Mouse (Mus musculus): ENCODE measurements around the gene Fam166b.

DNA sequence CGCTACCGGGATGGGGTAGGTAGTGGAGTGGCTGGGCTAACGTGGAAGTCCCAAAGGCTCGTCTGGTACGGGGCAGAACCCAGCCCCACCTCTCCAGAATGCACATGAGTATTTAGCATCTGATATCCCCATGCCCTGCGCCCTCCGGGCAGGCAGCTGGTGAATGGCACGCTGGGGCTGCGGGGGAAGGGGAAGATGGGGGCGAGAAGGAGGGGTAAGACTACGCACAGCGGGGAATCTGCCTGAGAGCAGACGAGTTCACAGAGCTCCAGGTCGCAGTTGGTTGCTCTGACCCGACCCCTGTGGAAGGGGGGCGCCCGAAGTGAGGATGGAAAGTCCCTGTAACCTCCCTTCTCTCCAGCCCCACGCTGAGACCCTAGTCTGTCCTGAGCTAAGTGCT lies 24.5 kb upstream of the Fam166b start:
- no peak for TF ChIP-seq CTCF (conservative IDR thresholded peaks at IDR 0.05; ENCODE audit: insufficient read depth, insufficient read length, low read depth, low read length)
- TF ChIP-seq POLR2A (IDR thresholded peaks at IDR 0.05; ENCODE audit: low read depth, low read length): no peak
